Mouse (Mus musculus) MEL (cell line): ENCODE data around the gene Rpl4. TPM values are rescaled to one million over a fixed set of nuclear protein-coding genes. Genes with fewer than 3 reads are reported as not detected.

ENCODE experiments used
- DNase-seq: peaks from one replicate; pipeline ENCODE4 v3.0.0; 2011; ENCODE audit warnings: low read depth, low spot score
- H3K27ac ChIP-seq: 2 replicates; pipeline ENCODE4 v1.5.1; 2012; ENCODE audit warnings: low read depth, mild to moderate bottlenecking, control low read depth, low read length, moderate library complexity; ENCODE audit not compliant: control insufficient read depth
- H3K27me3 ChIP-seq, 2 experiments: fragments of 150-350 bp in 1 of 2; sonication (generic) in 1 of 2; 2 replicates each; pipeline ENCODE4 v1.6.1; 2012; ENCODE audit warnings: low read length in 2 of 2, mild to moderate bottlenecking in 2 of 2, improper control_type of control experiment in 1 of 2, moderate library complexity in 1 of 2; ENCODE audit not compliant: insufficient read depth in 2 of 2, control insufficient read depth in 1 of 2
- H3K36me3 ChIP-seq, 2 experiments: 2 replicates each; pipeline ENCODE4 v1.6.1; 2012 to 2014; ENCODE audit warnings: low read length in 2 of 2, improper control_type of control experiment in 1 of 2, inconsistent platforms in 1 of 2, mild to moderate bottlenecking in 1 of 2; ENCODE audit not compliant: insufficient read depth in 2 of 2, control insufficient read depth in 1 of 2
- H3K4me1 ChIP-seq, 2 experiments: fragments of 150-350 bp in 1 of 2; sonication (generic) in 1 of 2; 2 replicates each; pipeline ENCODE4 v1.6.1; 2012; ENCODE audit warnings: low read length in 2 of 2, improper control_type of control experiment in 1 of 2, mild to moderate bottlenecking in 1 of 2; ENCODE audit not compliant: insufficient read depth in 2 of 2, control insufficient read depth in 1 of 2
- H3K4me3 ChIP-seq, 2 experiments: fragments of 150-350 bp in 1 of 2; sonication (generic) in 1 of 2; 2 replicates each; pipeline ENCODE4 v1.5.1; 2012; ENCODE audit warnings: low read depth in 2 of 2, low read length in 2 of 2, mild to moderate bottlenecking in 2 of 2, moderate library complexity in 2 of 2, control low read depth in 1 of 2, improper control_type of control experiment in 1 of 2; ENCODE audit not compliant: control insufficient read depth in 1 of 2, insufficient read depth in 1 of 2
- H3K79me2 ChIP-seq: 2 replicates; pipeline ENCODE4 v1.6.1; 2012; ENCODE audit warnings: mild to moderate bottlenecking, low read length, moderate library complexity; ENCODE audit not compliant: control insufficient read depth, poor library complexity, insufficient read depth
- H3K9ac ChIP-seq: 2 replicates; pipeline ENCODE4 v1.6.1; 2012; ENCODE audit warnings: low read depth, mild to moderate bottlenecking, control low read depth, low read length, moderate library complexity; ENCODE audit not compliant: control insufficient read depth, poor library complexity, severe bottlenecking
- H3K9me3 ChIP-seq: fragments of 150-350 bp; sonication (generic); replicated peaks from 2 replicates; pipeline ENCODE4 v1.6.1; 2012; ENCODE audit warnings: mild to moderate bottlenecking, low read length, improper control_type of control experiment, moderate library complexity; ENCODE audit not compliant: insufficient read depth
- BHLHE40 ChIP-seq: IDR thresholded peaks from 2 replicates; pipeline ENCODE4 v1.6.1; 2012; ENCODE audit warnings: low read depth, mild to moderate bottlenecking, inconsistent platforms, low read length, improper control_type of control experiment, borderline replicate concordance
- CHD1 ChIP-seq: IDR thresholded peaks from 2 replicates; pipeline ENCODE4 v1.6.1; 2012; ENCODE audit warnings: low read depth, mild to moderate bottlenecking, inconsistent platforms, low read length, improper control_type of control experiment
- CHD2 ChIP-seq: IDR thresholded peaks from 2 replicates; pipeline ENCODE4 v1.6.1; 2011; ENCODE audit warnings: low read length, improper control_type of control experiment
- E2F4 ChIP-seq: IDR thresholded peaks from 2 replicates; pipeline ENCODE4 v1.6.1; 2011; ENCODE audit warnings: low read depth, low read length, improper control_type of control experiment, borderline replicate concordance
- ELF1 ChIP-seq: IDR thresholded peaks from 2 replicates; pipeline ENCODE4 v1.6.1; 2014; ENCODE audit warnings: low read depth, mild to moderate bottlenecking, inconsistent platforms, low read length, improper control_type of control experiment, moderate library complexity
- ETS1 ChIP-seq: IDR thresholded peaks from 2 replicates; pipeline ENCODE4 v1.6.1; 2012; ENCODE audit warnings: low read depth, mild to moderate bottlenecking, inconsistent platforms, low read length, improper control_type of control experiment, moderate library complexity
- MAFK ChIP-seq: IDR thresholded peaks from 2 replicates; pipeline ENCODE4 v1.6.1; 2011; ENCODE audit warnings: low read depth, mild to moderate bottlenecking, low read length, improper control_type of control experiment, borderline replicate concordance
- MEF2A ChIP-seq: IDR thresholded peaks from 2 replicates; pipeline ENCODE4 v1.6.1; 2014; ENCODE audit warnings: low read depth, mild to moderate bottlenecking, inconsistent platforms, low read length, improper control_type of control experiment; ENCODE audit not compliant: poor library complexity, insufficient replicate concordance, severe bottlenecking; ENCODE audit errors: extremely low read depth
- MXI1 ChIP-seq: IDR thresholded peaks from 2 replicates; pipeline ENCODE4 v1.6.1; 2011; ENCODE audit warnings: mild to moderate bottlenecking, low read depth, low read length, improper control_type of control experiment
- MYB ChIP-seq: IDR thresholded peaks from 2 replicates; pipeline ENCODE4 v1.6.1; 2011; ENCODE audit warnings: mild to moderate bottlenecking, low read depth, low read length, improper control_type of control experiment
- MYC ChIP-seq: IDR thresholded peaks from 2 replicates; pipeline ENCODE4 v1.6.1; 2011; ENCODE audit warnings: low read depth, mild to moderate bottlenecking, low read length, improper control_type of control experiment, moderate library complexity
- NRF1 ChIP-seq: IDR thresholded peaks from 2 replicates; pipeline ENCODE4 v1.6.1; 2014; ENCODE audit warnings: low read depth, mild to moderate bottlenecking, inconsistent platforms, low read length, improper control_type of control experiment, moderate library complexity; ENCODE audit not compliant: poor library complexity, insufficient read depth, severe bottlenecking
- POLR2A ChIP-seq, 2 experiments: IDR thresholded peaks; 2 replicates each; pipeline ENCODE4 v1.6.1; 2011 to 2012; ENCODE audit warnings: low read length in 2 of 2, mild to moderate bottlenecking in 2 of 2, control low read depth in 1 of 2, improper control_type of control experiment in 1 of 2, low read depth in 1 of 2, moderate library complexity in 1 of 2; ENCODE audit not compliant: control insufficient read depth in 1 of 2, insufficient read depth in 1 of 2, poor library complexity in 1 of 2
- POLR2AphosphoS5 ChIP-seq: IDR thresholded peaks from 2 replicates; pipeline ENCODE4 v1.6.1; 2012; ENCODE audit warnings: low read depth, borderline replicate concordance, mild to moderate bottlenecking, inconsistent platforms, low read length, moderate library complexity, mixed read lengths
- RAD21 ChIP-seq: IDR thresholded peaks from 2 replicates; pipeline ENCODE4 v1.6.1; 2011; ENCODE audit warnings: mild to moderate bottlenecking, low read depth, low read length, improper control_type of control experiment
- RCOR1 ChIP-seq: IDR thresholded peaks from 2 replicates; pipeline ENCODE4 v1.6.1; 2012; ENCODE audit warnings: low read depth, mild to moderate bottlenecking, inconsistent platforms, low read length, improper control_type of control experiment
- SIN3A ChIP-seq: IDR thresholded peaks from 2 replicates; pipeline ENCODE4 v1.6.1; 2012; ENCODE audit warnings: low read length, improper control_type of control experiment, inconsistent platforms
- SMC3 ChIP-seq: IDR thresholded peaks from 2 replicates; pipeline ENCODE4 v1.6.1; 2011; ENCODE audit warnings: low read depth, low read length, improper control_type of control experiment
- TAL1 ChIP-seq: IDR thresholded peaks from 2 replicates; pipeline ENCODE4 v1.6.1; 2012; ENCODE audit warnings: mild to moderate bottlenecking, inconsistent platforms, low read length, moderate library complexity, mixed read lengths
- TCF12 ChIP-seq: IDR thresholded peaks from 2 replicates; pipeline ENCODE4 v1.6.1; 2014; ENCODE audit warnings: low read depth, mild to moderate bottlenecking, inconsistent platforms, low read length, improper control_type of control experiment, moderate library complexity
- UBTF ChIP-seq: IDR thresholded peaks from 2 replicates; pipeline ENCODE4 v1.6.1; 2012; ENCODE audit warnings: low read depth, mild to moderate bottlenecking, inconsistent platforms, low read length, improper control_type of control experiment, moderate library complexity, borderline replicate concordance; ENCODE audit not compliant: insufficient read depth
- USF2 ChIP-seq, 2 experiments: IDR thresholded peaks; 2 replicates each; pipeline ENCODE4 v1.6.1; 2011 to 2012; ENCODE audit warnings: improper control_type of control experiment in 2 of 2, low read length in 2 of 2, borderline replicate concordance in 1 of 2, inconsistent platforms in 1 of 2, low read depth in 1 of 2, mild to moderate bottlenecking in 1 of 2; ENCODE audit not compliant: insufficient read depth in 1 of 2
- ZKSCAN1 ChIP-seq: IDR thresholded peaks from 2 replicates; pipeline ENCODE4 v1.6.1; 2012; ENCODE audit warnings: low read depth, mild to moderate bottlenecking, inconsistent platforms, low read length, improper control_type of control experiment, moderate library complexity
- ZNF384 ChIP-seq: IDR thresholded peaks from 2 replicates; pipeline ENCODE4 v1.6.1; 2012; ENCODE audit warnings: low read depth, mild to moderate bottlenecking, inconsistent platforms, low read length, improper control_type of control experiment
- polyA plus RNA-seq, 2 experiments: library from polyadenylated mRNA; stranded (reverse) in 1 of 2; unstranded in 1 of 2; fragments of >175 nt in 1 of 2; fragments of >200 nt in 1 of 2; gene quantifications; 2 replicates each; pipeline versions ENCODE4 v1.2.1 to v1.2.4; 2012; ENCODE audit warnings: low replicate concordance in 2 of 2, low read depth in 1 of 2; ENCODE audit not compliant: insufficient read length in 2 of 2, insufficient read depth in 1 of 2, missing spikeins in 1 of 2
- total RNA-seq: library from RNA; depleted of rRNA; stranded (reverse); fragments of 300-350 nt; gene quantifications from 2 replicates; pipeline ENCODE4 v1.2.3, GENCODE M21; 2012

Rpl4 gene
- total and polyA plus RNA-seq, 3 experiments, result 124 to 3,157 (median 1,761) TPM

- no peak overlapping the region for H3K27ac ChIP-seq
These were observed 22.4 kb downstream of the Rpl4 start for GRCm38 (mm10) chr9:64195554-64195953.

GRCm38 (mm10) chr9:64197524-64197923 is 24.3 kb downstream of the Rpl4 start:
- no peaks in the 10 kb centered on the region for H3K27me3 ChIP-seq
- no peaks in the 10 kb centered on the region for H3K36me3 ChIP-seq
- no peaks in the 10 kb centered on the region for H3K4me1 ChIP-seq
- H3K4me3 ChIP-seq, result no peak overlapping the region
- H3K9me3 ChIP-seq, result no peaks in the 10 kb centered on the region
- no peak overlapping the region for H3K27ac ChIP-seq
- H3K79me2 ChIP-seq, result no peaks in the 10 kb centered on the region
- no peak for DNase-seq
- H3K9ac ChIP-seq, result no peak overlapping the region
- TF ChIP-seq ZKSCAN1 (no peak), SMC3 (no peak), TAL1 (no peak), NRF1 (no peak), E2F4 (no peak), TCF12 (no peak), ETS1 (no peak), MEF2A (no peak), BHLHE40 (no peak), MAFK (no peak)

More at GRCm38 (mm10) chr9:64195554-64195953, 22.4 kb downstream of the Rpl4 start:
- no peak for TF ChIP-seq MEF2A
- no peak for TF ChIP-seq POLR2A (IDR thresholded peaks at IDR 0.05; ENCODE audit: control insufficient read depth in 1 of 2, insufficient read depth in 1 of 2, low read depth in 1 of 2, low read length in 2 of 2, poor library complexity in 1 of 2)
- TF ChIP-seq TCF12, result no peak
- no peak for TF ChIP-seq MXI1
- TF ChIP-seq ZKSCAN1, result no peak
- TF ChIP-seq RAD21, result no peak
- TF ChIP-seq MAFK, result no peak
- no peak for TF ChIP-seq ZNF384
- TF ChIP-seq POLR2AphosphoS5, result no peak
- no peak for TF ChIP-seq ELF1
- no peak for TF ChIP-seq BHLHE40
- no peak for TF ChIP-seq MYB
- TF ChIP-seq UBTF, result no peak
- TF ChIP-seq E2F4, result no peak
- TF ChIP-seq RCOR1, result no peak
- TF ChIP-seq CHD2, result no peak
- no peak for TF ChIP-seq SIN3A
- TF ChIP-seq USF2 (IDR thresholded peaks at IDR 0.05; ENCODE audit: borderline replicate concordance in 1 of 2, insufficient read depth in 1 of 2, low read depth in 1 of 2, low read length in 2 of 2), result no peak
- no peak for TF ChIP-seq CHD1
- no peak for TF ChIP-seq MYC
- no peaks in the 10 kb centered on the region for H3K9me3 ChIP-seq
- no peaks in the 10 kb centered on the region for H3K27me3 ChIP-seq
- H3K79me2 ChIP-seq, result no peaks in the 10 kb centered on the region
- H3K4me1 ChIP-seq, result no peaks in the 10 kb centered on the region
- DNase-seq, result no peak
- H3K9ac ChIP-seq, result no peak overlapping the region
- H3K4me3 ChIP-seq, result no peak overlapping the region
- H3K36me3 ChIP-seq, result no peaks in the 10 kb centered on the region
